ENCODE assay signal across 9 mouse cellular contexts in genomic region chr5:65038811-65039571, GRCm38 (mm10). TPM values are rescaled to one million over a fixed set of nuclear protein-coding genes. Genes with fewer than 3 reads are reported as not detected.
DNase-seq lines count a peak whose midpoint lies in the region; ATAC-seq and TF ChIP-seq lines count a peak whose summit lies in the region.
"Had no signal": no experiment of that assay in that cellular context is flagged by ENCODE, and none has a peak within 500 bp of the region (broad histone marks: within the 10 kb centered on the region; RNA-seq: fewer than 3 reads in every experiment).

No protein-coding gene starts in this region.

- peak; percentile 61 to 75 for DNase-seq in adrenal gland, postnatal 36 days
- peak; percentile 53 for DNase-seq in heart, postnatal 0 days (ENCODE audit: low spot score)
- DNase-seq in neural tube, embryonic 10.5 days (ENCODE audit: extremely low spot score, low spot score): no peak
- no peak for DNase-seq in spleen, adult 12 weeks (ENCODE audit: low spot score)
- no peak for DNase-seq in hindbrain, embryonic 10.5 days (ENCODE audit: low spot score)

- TF ChIP-seq CTCF in heart, postnatal 0 days (IDR thresholded peaks at IDR 0.05; ENCODE audit: low read depth): no peak

- no peak for ATAC-seq in forebrain, embryonic 15.5 days (replicated peaks)
- ATAC-seq in forebrain, embryonic 12.5 days (ENCODE audit: low FRiP score): no peak
- peak; percentile 76 for ATAC-seq in heart, postnatal 0 days (ENCODE audit: insufficient read depth, low read depth)
- no peak for ATAC-seq in limb, embryonic 12.5 days (ENCODE audit: insufficient number of reproducible peaks, insufficient read depth, low FRiP score, low TSS enrichment, low read depth)

- H3K36me3 ChIP-seq in forebrain, embryonic 15.5 days: no peaks in the 10 kb centered on the region
- no peaks in the 10 kb centered on the region for H3K36me3 ChIP-seq in forebrain, embryonic 12.5 days (replicated peaks)
- H3K36me3 ChIP-seq in heart, postnatal 0 days (replicated peaks; ENCODE audit: control insufficient read depth, insufficient read depth, low read length): peaks cover 16% of the 10 kb centered on the region
- H3K36me3 ChIP-seq in limb, embryonic 12.5 days: peaks cover 38% of the 10 kb centered on the region; the same call in 1 of the 2 replicates
- no peaks in the 10 kb centered on the region for H3K36me3 ChIP-seq in hindbrain, embryonic 10.5 days

- no peak overlapping the region for H3K9ac ChIP-seq in forebrain, embryonic 15.5 days (replicated peaks)
- H3K9ac ChIP-seq in forebrain, embryonic 12.5 days: no peak overlapping the region
- no peak overlapping the region for H3K9ac ChIP-seq in heart, postnatal 0 days (replicated peaks; ENCODE audit: low read depth, low read length)
- H3K9ac ChIP-seq in limb, embryonic 12.5 days (replicated peaks): no peak overlapping the region

- H3K27me3 ChIP-seq in forebrain, embryonic 15.5 days: no peaks in the 10 kb centered on the region
- H3K27me3 ChIP-seq in forebrain, embryonic 12.5 days: no peaks in the 10 kb centered on the region
- no peaks in the 10 kb centered on the region for H3K27me3 ChIP-seq in heart, postnatal 0 days (ENCODE audit: control insufficient read depth, insufficient read depth, low read length)
- no peaks in the 10 kb centered on the region for H3K27me3 ChIP-seq in limb, embryonic 12.5 days
- no peaks in the 10 kb centered on the region for H3K27me3 ChIP-seq in hindbrain, embryonic 10.5 days (ENCODE audit: insufficient read depth, poor library complexity, severe bottlenecking)

- 48% methylated on average over 11 of the region's 11 CpGs for WGBS in forebrain, embryonic 15.5 days
- 75% methylated on average over 11 of the region's 11 CpGs for WGBS in forebrain, embryonic 12.5 days
- WGBS in heart, postnatal 0 days: 47% methylated on average over 11 of the region's 11 CpGs
- 53% methylated on average over 11 of the region's 11 CpGs for WGBS in limb, embryonic 12.5 days
- WGBS in hindbrain, embryonic 10.5 days: 86% methylated on average over 11 of the region's 11 CpGs

- no peak overlapping the region for H3K4me2 ChIP-seq in forebrain, embryonic 15.5 days (replicated peaks)
- H3K4me2 ChIP-seq in forebrain, embryonic 12.5 days: no peak overlapping the region
- H3K4me2 ChIP-seq in heart, postnatal 0 days (ENCODE audit: low read depth, low read length): peak overlapping the region; percentile 35; the same call in 1 of the 2 replicates
- H3K4me2 ChIP-seq in limb, embryonic 12.5 days: peak overlapping the region; percentile 20

- TF ChIP-seq EP300 in heart, postnatal 0 days (IDR thresholded peaks at IDR 0.05; ENCODE audit: low read depth): no peak

- no peaks in the 10 kb centered on the region for H3K9me3 ChIP-seq in forebrain, embryonic 15.5 days
- no peaks in the 10 kb centered on the region for H3K9me3 ChIP-seq in forebrain, embryonic 12.5 days
- H3K9me3 ChIP-seq in heart, postnatal 0 days (replicated peaks; ENCODE audit: control insufficient read depth, low read length): no peaks in the 10 kb centered on the region
- H3K9me3 ChIP-seq in limb, embryonic 12.5 days: no peaks in the 10 kb centered on the region
- H3K9me3 ChIP-seq in hindbrain, embryonic 10.5 days: no peaks in the 10 kb centered on the region

- no peak overlapping the region for H3K4me3 ChIP-seq in forebrain, embryonic 15.5 days
- no peak overlapping the region for H3K4me3 ChIP-seq in forebrain, embryonic 12.5 days (replicated peaks)
- H3K4me3 ChIP-seq in heart, postnatal 0 days (ENCODE audit: low read depth, low read length): no peak overlapping the region
- H3K4me3 ChIP-seq in limb, embryonic 12.5 days (replicated peaks): no peak overlapping the region
- no peak overlapping the region for H3K4me3 ChIP-seq in hindbrain, embryonic 10.5 days

- peak overlapping the region; percentile 66 for H3K27ac ChIP-seq in forebrain, embryonic 15.5 days (replicated peaks)
- H3K27ac ChIP-seq in forebrain, embryonic 12.5 days: no peak overlapping the region
- peak overlapping the region; percentile 70 for H3K27ac ChIP-seq in heart, postnatal 0 days (ENCODE audit: low read depth)
- H3K27ac ChIP-seq in limb, embryonic 12.5 days: peak overlapping the region; percentile 81
- no peak overlapping the region for H3K27ac ChIP-seq in hindbrain, embryonic 10.5 days
- H3K27ac ChIP-seq: macrophage had no signal

- peaks cover 26% of the 10 kb centered on the region for H3K4me1 ChIP-seq in forebrain, embryonic 15.5 days
- peaks cover 7% of the 10 kb centered on the region for H3K4me1 ChIP-seq in forebrain, embryonic 12.5 days
- H3K4me1 ChIP-seq in heart, postnatal 0 days (ENCODE audit: control insufficient read depth, insufficient read depth): peaks cover 4% of the 10 kb centered on the region; the same call in 1 of the 2 replicates
- peaks cover 15% of the 10 kb centered on the region; the same call in 1 of the 2 replicates for H3K4me1 ChIP-seq in limb, embryonic 12.5 days (replicated peaks)
- H3K4me1 ChIP-seq in hindbrain, embryonic 10.5 days (replicated peaks): no peaks in the 10 kb centered on the region

RNA-seq across cellular contexts. Expression of gene Tmem156, which starts 52.9 kb away (rescaled TPM):
- polyA plus RNA-seq in forebrain, embryonic 15.5 days (2015; fragmentation: Nextera tagmentation; extraction: Ambion mirVana): 0.11 and 0.13 TPM in 2 replicates
- 0.27 TPM in 1 of 2 replicates, not detected in the other for polyA plus RNA-seq in forebrain, embryonic 12.5 days (2016; fragmentation: Nextera tagmentation; extraction: Ambion mirVana)
- total RNA-seq in adrenal gland, postnatal 36 days (2021): not detected
- not detected in 2 replicates for total RNA-seq in heart, postnatal 0 days (2014; rRNA removed; ENCODE audit: low replicate concordance)
- 0.16 and 0.19 TPM in 2 replicates for polyA plus RNA-seq in heart, postnatal 0 days (2015; fragmentation: Nextera tagmentation; extraction: Ambion mirVana)
- polyA plus RNA-seq in limb, embryonic 12.5 days (2016; fragmentation: Nextera tagmentation; extraction: Ambion mirVana): 0.15 TPM in 1 of 2 replicates, not detected in the other
- not detected in 2 replicates for polyA plus RNA-seq in hindbrain, embryonic 10.5 days (2016; fragmentation: Nextera tagmentation; extraction: Ambion mirVana)

Comparison
In these comparisons a context has a peak if more than half of its experiments do, and no peak if none do; other contexts are left out.
1. H3K27ac ChIP-seq: peak in forebrain, embryonic 15.5 days (single experiment), heart, postnatal 0 days (single experiment) and limb, embryonic 12.5 days (single experiment); none in forebrain, embryonic 12.5 days (single experiment) and hindbrain, embryonic 10.5 days (single experiment).
2. H3K4me2 ChIP-seq: peak in heart, postnatal 0 days (single experiment) and limb, embryonic 12.5 days (single experiment); none in forebrain, embryonic 15.5 days (single experiment) and forebrain, embryonic 12.5 days (single experiment).
3. DNase-seq: peak in adrenal gland, postnatal 36 days (2 of 2) and heart, postnatal 0 days (single experiment); none in neural tube, embryonic 10.5 days (single experiment), spleen, adult 12 weeks (single experiment) and hindbrain, embryonic 10.5 days (single experiment).